Mouse (Mus musculus): Measurements from ENCODE around the gene Arhgef10l.

- TF ChIP-seq CTCF (IDR thresholded peaks at IDR 0.05 in 2 of 3, conservative IDR thresholded peaks at IDR 0.05 in 1 of 3; ENCODE audit: control insufficient read depth in 1 of 3, insufficient read depth in 1 of 3, low read depth in 2 of 3, low read length in 3 of 3, poor library complexity in 1 of 3, severe bottlenecking in 1 of 3) (no peak), POLR2A (IDR thresholded peaks at IDR 0.05; ENCODE audit: control insufficient read depth in 1 of 2, insufficient read depth in 1 of 2, low read depth in 1 of 2, low read length in 2 of 2, poor library complexity in 1 of 2) (no peak), ZMIZ1 (IDR thresholded peaks at IDR 0.05; ENCODE audit: low read depth, low read length) (no peak), CHD2 (IDR thresholded peaks at IDR 0.05; ENCODE audit: low read length) (no peak), NELFE (IDR thresholded peaks at IDR 0.05; ENCODE audit: low read depth, low read length) (no peak), RAD21 (IDR thresholded peaks at IDR 0.05; ENCODE audit: low read depth, low read length) (no peak), E2F4 (IDR thresholded peaks at IDR 0.05; ENCODE audit: borderline replicate concordance, low read depth, low read length) (no peak), MXI1 (IDR thresholded peaks at IDR 0.05; ENCODE audit: low read depth, low read length) (no peak)
These were observed 43.0 kb downstream of the Arhgef10l start for GRCm38 (mm10) chr4:140622819-140623218.
